Mouse (Mus musculus) MEL (cell line): ENCODE results near the gene Tcf7l2. TPM values are rescaled to one million over a fixed set of nuclear protein-coding genes. Genes with fewer than 3 reads are reported as not detected.

Experiments used
- DNase-seq: peaks from one replicate; pipeline ENCODE4 v3.0.0; 2011; ENCODE audit warnings: low read depth, low spot score
- H3K27ac ChIP-seq: 2 replicates; pipeline ENCODE4 v1.5.1; 2012; ENCODE audit warnings: low read depth, mild to moderate bottlenecking, control low read depth, low read length, moderate library complexity; ENCODE audit not compliant: control insufficient read depth
- H3K27me3 ChIP-seq, 2 experiments: fragments of 150-350 bp in 1 of 2; sonication (generic) in 1 of 2; 2 replicates each; pipeline ENCODE4 v1.6.1; 2012; ENCODE audit warnings: low read length in 2 of 2, mild to moderate bottlenecking in 2 of 2, improper control_type of control experiment in 1 of 2, moderate library complexity in 1 of 2; ENCODE audit not compliant: insufficient read depth in 2 of 2, control insufficient read depth in 1 of 2
- H3K36me3 ChIP-seq, 2 experiments: 2 replicates each; pipeline ENCODE4 v1.6.1; 2012 to 2014; ENCODE audit warnings: low read length in 2 of 2, improper control_type of control experiment in 1 of 2, inconsistent platforms in 1 of 2, mild to moderate bottlenecking in 1 of 2; ENCODE audit not compliant: insufficient read depth in 2 of 2, control insufficient read depth in 1 of 2
- H3K4me1 ChIP-seq, 2 experiments: fragments of 150-350 bp in 1 of 2; sonication (generic) in 1 of 2; 2 replicates each; pipeline ENCODE4 v1.6.1; 2012; ENCODE audit warnings: low read length in 2 of 2, improper control_type of control experiment in 1 of 2, mild to moderate bottlenecking in 1 of 2; ENCODE audit not compliant: insufficient read depth in 2 of 2, control insufficient read depth in 1 of 2
- H3K4me3 ChIP-seq, 2 experiments: fragments of 150-350 bp in 1 of 2; sonication (generic) in 1 of 2; 2 replicates each; pipeline ENCODE4 v1.5.1; 2012; ENCODE audit warnings: low read depth in 2 of 2, low read length in 2 of 2, mild to moderate bottlenecking in 2 of 2, moderate library complexity in 2 of 2, control low read depth in 1 of 2, improper control_type of control experiment in 1 of 2; ENCODE audit not compliant: control insufficient read depth in 1 of 2, insufficient read depth in 1 of 2
- H3K79me2 ChIP-seq: 2 replicates; pipeline ENCODE4 v1.6.1; 2012; ENCODE audit warnings: mild to moderate bottlenecking, low read length, moderate library complexity; ENCODE audit not compliant: control insufficient read depth, poor library complexity, insufficient read depth
- H3K9ac ChIP-seq: 2 replicates; pipeline ENCODE4 v1.6.1; 2012; ENCODE audit warnings: low read depth, mild to moderate bottlenecking, control low read depth, low read length, moderate library complexity; ENCODE audit not compliant: control insufficient read depth, poor library complexity, severe bottlenecking
- H3K9me3 ChIP-seq: fragments of 150-350 bp; sonication (generic); replicated peaks from 2 replicates; pipeline ENCODE4 v1.6.1; 2012; ENCODE audit warnings: mild to moderate bottlenecking, low read length, improper control_type of control experiment, moderate library complexity; ENCODE audit not compliant: insufficient read depth
- CHD1 ChIP-seq: IDR thresholded peaks from 2 replicates; pipeline ENCODE4 v1.6.1; 2012; ENCODE audit warnings: low read depth, mild to moderate bottlenecking, inconsistent platforms, low read length, improper control_type of control experiment
- CHD2 ChIP-seq: IDR thresholded peaks from 2 replicates; pipeline ENCODE4 v1.6.1; 2011; ENCODE audit warnings: low read length, improper control_type of control experiment
- E2F4 ChIP-seq: IDR thresholded peaks from 2 replicates; pipeline ENCODE4 v1.6.1; 2011; ENCODE audit warnings: low read depth, low read length, improper control_type of control experiment, borderline replicate concordance
- ELF1 ChIP-seq: IDR thresholded peaks from 2 replicates; pipeline ENCODE4 v1.6.1; 2014; ENCODE audit warnings: low read depth, mild to moderate bottlenecking, inconsistent platforms, low read length, improper control_type of control experiment, moderate library complexity
- EP300 ChIP-seq, 2 experiments: IDR thresholded peaks; 2 replicates each; pipeline ENCODE4 v1.6.1; 2011; ENCODE audit warnings: improper control_type of control experiment in 2 of 2, low read length in 2 of 2, low read depth in 1 of 2, mild to moderate bottlenecking in 1 of 2
- JUND ChIP-seq: IDR thresholded peaks from 2 replicates; pipeline ENCODE4 v1.6.1; 2011; ENCODE audit warnings: low read depth, mild to moderate bottlenecking, improper control_type of control experiment, low read length
- KAT2A ChIP-seq: conservative IDR thresholded peaks from 2 replicates; pipeline ENCODE4 v1.6.1; 2012; ENCODE audit warnings: low read depth, low read length, improper control_type of control experiment, inconsistent platforms
- MAZ ChIP-seq: IDR thresholded peaks from 2 replicates; pipeline ENCODE4 v1.6.1; 2012; ENCODE audit warnings: low read depth, mild to moderate bottlenecking, inconsistent platforms, low read length, improper control_type of control experiment
- MXI1 ChIP-seq: IDR thresholded peaks from 2 replicates; pipeline ENCODE4 v1.6.1; 2011; ENCODE audit warnings: mild to moderate bottlenecking, low read depth, low read length, improper control_type of control experiment
- MYB ChIP-seq: IDR thresholded peaks from 2 replicates; pipeline ENCODE4 v1.6.1; 2011; ENCODE audit warnings: mild to moderate bottlenecking, low read depth, low read length, improper control_type of control experiment
- NRF1 ChIP-seq: IDR thresholded peaks from 2 replicates; pipeline ENCODE4 v1.6.1; 2014; ENCODE audit warnings: low read depth, mild to moderate bottlenecking, inconsistent platforms, low read length, improper control_type of control experiment, moderate library complexity; ENCODE audit not compliant: poor library complexity, insufficient read depth, severe bottlenecking
- POLR2A ChIP-seq, 2 experiments: IDR thresholded peaks; 2 replicates each; pipeline ENCODE4 v1.6.1; 2011 to 2012; ENCODE audit warnings: low read length in 2 of 2, mild to moderate bottlenecking in 2 of 2, control low read depth in 1 of 2, improper control_type of control experiment in 1 of 2, low read depth in 1 of 2, moderate library complexity in 1 of 2; ENCODE audit not compliant: control insufficient read depth in 1 of 2, insufficient read depth in 1 of 2, poor library complexity in 1 of 2
- POLR2AphosphoS2 ChIP-seq: IDR thresholded peaks from 2 replicates; pipeline ENCODE4 v1.6.1; 2011; ENCODE audit warnings: low read length, improper control_type of control experiment
- RAD21 ChIP-seq: IDR thresholded peaks from 2 replicates; pipeline ENCODE4 v1.6.1; 2011; ENCODE audit warnings: mild to moderate bottlenecking, low read depth, low read length, improper control_type of control experiment
- RCOR1 ChIP-seq: IDR thresholded peaks from 2 replicates; pipeline ENCODE4 v1.6.1; 2012; ENCODE audit warnings: low read depth, mild to moderate bottlenecking, inconsistent platforms, low read length, improper control_type of control experiment
- TAL1 ChIP-seq: IDR thresholded peaks from 2 replicates; pipeline ENCODE4 v1.6.1; 2012; ENCODE audit warnings: mild to moderate bottlenecking, inconsistent platforms, low read length, moderate library complexity, mixed read lengths
- TBP ChIP-seq: IDR thresholded peaks from 2 replicates; pipeline ENCODE4 v1.8.0; 2011; ENCODE audit warnings: low read depth, low read length, improper control_type of control experiment
- TCF12 ChIP-seq: IDR thresholded peaks from 2 replicates; pipeline ENCODE4 v1.6.1; 2014; ENCODE audit warnings: low read depth, mild to moderate bottlenecking, inconsistent platforms, low read length, improper control_type of control experiment, moderate library complexity
- USF1 ChIP-seq: IDR thresholded peaks from 2 replicates; pipeline ENCODE4 v1.6.1; 2014; ENCODE audit warnings: low read depth, mild to moderate bottlenecking, inconsistent platforms, low read length, improper control_type of control experiment, moderate library complexity
- USF2 ChIP-seq, 2 experiments: IDR thresholded peaks; 2 replicates each; pipeline ENCODE4 v1.6.1; 2011 to 2012; ENCODE audit warnings: improper control_type of control experiment in 2 of 2, low read length in 2 of 2, borderline replicate concordance in 1 of 2, inconsistent platforms in 1 of 2, low read depth in 1 of 2, mild to moderate bottlenecking in 1 of 2; ENCODE audit not compliant: insufficient read depth in 1 of 2
- ZKSCAN1 ChIP-seq: IDR thresholded peaks from 2 replicates; pipeline ENCODE4 v1.6.1; 2012; ENCODE audit warnings: low read depth, mild to moderate bottlenecking, inconsistent platforms, low read length, improper control_type of control experiment, moderate library complexity
- polyA plus RNA-seq, 2 experiments: library from polyadenylated mRNA; stranded (reverse) in 1 of 2; unstranded in 1 of 2; fragments of >175 nt in 1 of 2; fragments of >200 nt in 1 of 2; gene quantifications; 2 replicates each; pipeline versions ENCODE4 v1.2.1 to v1.2.4; 2012; ENCODE audit warnings: low replicate concordance in 2 of 2, low read depth in 1 of 2; ENCODE audit not compliant: insufficient read length in 2 of 2, insufficient read depth in 1 of 2, missing spikeins in 1 of 2
- total RNA-seq: library from RNA; depleted of rRNA; stranded (reverse); fragments of 300-350 nt; gene quantifications from 2 replicates; pipeline ENCODE4 v1.2.3, GENCODE M21; 2012

Gene Tcf7l2
- total and polyA plus RNA-seq, 3 experiments = 0.65 to 12.8 TPM; not detected in 1

DNA sequence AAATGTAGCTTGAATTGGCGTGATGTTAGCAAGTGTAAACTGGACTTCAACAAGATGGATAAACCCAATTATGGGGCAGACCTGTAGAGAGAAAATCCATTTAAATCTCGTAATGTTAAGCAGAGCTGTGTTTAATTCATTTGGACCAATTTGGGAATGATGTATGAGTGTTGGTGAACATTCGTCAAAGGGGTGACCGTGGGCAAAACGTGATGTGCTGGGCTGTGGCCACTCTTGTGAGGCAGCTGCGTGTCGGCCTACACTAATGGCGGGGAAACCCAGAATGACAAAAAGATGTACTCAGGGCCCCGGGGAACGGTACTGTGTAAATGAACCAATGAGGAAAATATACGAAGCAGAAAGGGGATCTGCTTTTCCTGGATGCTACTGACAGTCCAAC lies 24.2 kb downstream of the Tcf7l2 start:
- Histone ChIP-seq H3K27me3 (peaks cover 2% of the 10 kb centered on the region in 2 experiments; a peak in 3 of 4 replicates), H3K4me3 (no peak overlapping the region), H3K9me3 (no peaks in the 10 kb centered on the region)

DNA sequence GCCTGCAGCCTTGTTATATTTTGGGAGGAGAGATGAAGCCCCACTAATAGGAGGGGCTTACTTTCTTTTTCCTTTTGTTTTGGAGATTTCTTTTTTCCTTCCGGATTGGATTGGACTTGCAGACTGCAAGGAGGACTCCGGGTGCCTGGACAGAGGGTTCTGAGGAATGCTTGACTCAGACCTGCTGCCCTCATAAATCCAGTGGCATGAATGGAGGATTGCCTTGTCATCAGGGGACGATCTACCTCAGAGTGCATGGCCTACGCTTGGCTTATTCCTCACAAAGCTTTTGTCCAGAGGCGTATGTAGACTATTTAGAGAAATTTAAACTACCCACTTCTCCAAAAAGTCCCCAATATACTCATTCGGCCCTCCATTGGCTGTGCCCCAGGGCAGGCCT lies 25.5 kb downstream of the Tcf7l2 start:
- no peak overlapping the region for H3K9ac ChIP-seq
- TF ChIP-seq POLR2AphosphoS2 (no peak), TAL1 (no peak), MXI1 (no peak), RAD21 (no peak), E2F4 (no peak), POLR2A (IDR thresholded peaks at IDR 0.05; ENCODE audit: control insufficient read depth in 1 of 2, insufficient read depth in 1 of 2, low read depth in 1 of 2, low read length in 2 of 2, poor library complexity in 1 of 2) (no peak), CHD2 (no peak), NRF1 (no peak), MAZ (no peak), EP300 (IDR thresholded peaks at IDR 0.05; ENCODE audit: low read depth in 1 of 2, low read length in 2 of 2) (no peak), ELF1 (no peak), ZKSCAN1 (no peak), TBP (no peak), MYB (no peak)
- H3K4me3 ChIP-seq = no peak overlapping the region
- DNase-seq = no peak
- peaks cover 0 to 9% of the 10 kb centered on the region in 2 experiments; a peak in 2 of 4 replicates for H3K4me1 ChIP-seq
- no peaks in the 10 kb centered on the region; a peak in 1 of 4 replicates for H3K36me3 ChIP-seq
- no peak overlapping the region for H3K27ac ChIP-seq
- H3K9me3 ChIP-seq = no peaks in the 10 kb centered on the region
- no peaks in the 10 kb centered on the region for H3K79me2 ChIP-seq
- peaks cover 1 to 2% of the 10 kb centered on the region in 2 experiments; a peak in 3 of 4 replicates for H3K27me3 ChIP-seq

More for the DNA sequence above, 24.2 kb downstream of the Tcf7l2 start:
- no peak for DNase-seq
- Histone ChIP-seq H3K9ac (no peak overlapping the region), H3K27ac (no peak overlapping the region)
- TF ChIP-seq E2F4 = no peak
- TF ChIP-seq RCOR1 = no peak
- no peak for TF ChIP-seq CHD1
- TF ChIP-seq USF1 = no peak
- TF ChIP-seq KAT2A = no peak
- TF ChIP-seq USF2 (IDR thresholded peaks at IDR 0.05; ENCODE audit: borderline replicate concordance in 1 of 2, insufficient read depth in 1 of 2, low read depth in 1 of 2, low read length in 2 of 2) = no peak
- no peak for TF ChIP-seq JUND
- TF ChIP-seq POLR2A (IDR thresholded peaks at IDR 0.05; ENCODE audit: control insufficient read depth in 1 of 2, insufficient read depth in 1 of 2, low read depth in 1 of 2, low read length in 2 of 2, poor library complexity in 1 of 2) = no peak
- no peak for TF ChIP-seq TCF12
- no peak for TF ChIP-seq ZKSCAN1
- TF ChIP-seq, all 39 proteins: peak for 0
- Histone ChIP-seq H3K79me2 (no peaks in the 10 kb centered on the region), H3K4me1 (peaks cover 0 to 9% of the 10 kb centered on the region in 2 experiments; a peak in 2 of 4 replicates), H3K36me3 (no peaks in the 10 kb centered on the region; a peak in 1 of 4 replicates)
